Mouse (Mus musculus) MN1 (cell line): ENCODE results near the gene Olfr557.
A peak's percentile ranks its signal among the peaks of the same experiment; 100 is the strongest.

Experiments
- DNase-seq: peaks from one replicate; pipeline ENCODE4 v3.0.0-alpha.2; 2016; ENCODE audit warnings: low spot score

The Olfr557 gene

DNA sequence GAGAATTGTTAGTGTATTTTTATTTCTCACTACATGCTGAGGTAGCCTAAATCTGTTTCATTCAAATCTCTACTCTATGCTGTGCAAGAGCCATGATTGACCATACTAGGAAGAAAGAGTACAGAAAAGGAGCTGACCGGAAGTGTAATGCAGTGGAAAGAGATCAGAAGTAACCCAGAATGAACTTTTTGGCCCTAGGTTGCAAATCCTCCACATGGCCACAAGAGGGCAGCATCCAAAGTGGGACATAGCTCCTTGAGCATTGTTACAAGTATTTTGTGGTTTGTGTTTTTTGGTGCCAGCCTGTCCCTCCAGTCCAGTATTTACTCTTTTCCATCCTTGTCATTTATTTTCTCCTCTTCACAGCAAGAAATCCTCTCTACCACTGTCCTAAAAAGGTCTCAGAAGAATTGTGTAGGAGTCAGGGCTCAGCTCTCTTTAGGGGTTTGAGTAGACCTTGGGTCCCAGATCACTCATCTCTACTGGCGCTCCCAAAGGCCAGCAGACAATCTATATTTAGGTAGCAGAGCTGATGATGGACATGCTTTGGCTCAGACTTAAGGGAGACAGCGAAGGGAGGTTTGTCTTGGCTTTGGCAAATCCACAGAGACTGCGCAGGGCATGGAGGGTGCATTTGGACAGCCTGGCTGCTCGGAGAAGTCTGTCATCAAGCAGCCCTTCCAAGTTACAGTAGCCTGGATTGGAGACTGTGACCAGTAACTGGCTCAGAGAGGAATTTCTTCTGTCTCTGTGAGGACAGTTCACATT is at the start of gene Olfr557:
Gene Olfr557, plus strand, starts transcription at position 553 of the 768 bp plus-strand sequence.
- peak; percentile 62 for DNase-seq

DNA sequence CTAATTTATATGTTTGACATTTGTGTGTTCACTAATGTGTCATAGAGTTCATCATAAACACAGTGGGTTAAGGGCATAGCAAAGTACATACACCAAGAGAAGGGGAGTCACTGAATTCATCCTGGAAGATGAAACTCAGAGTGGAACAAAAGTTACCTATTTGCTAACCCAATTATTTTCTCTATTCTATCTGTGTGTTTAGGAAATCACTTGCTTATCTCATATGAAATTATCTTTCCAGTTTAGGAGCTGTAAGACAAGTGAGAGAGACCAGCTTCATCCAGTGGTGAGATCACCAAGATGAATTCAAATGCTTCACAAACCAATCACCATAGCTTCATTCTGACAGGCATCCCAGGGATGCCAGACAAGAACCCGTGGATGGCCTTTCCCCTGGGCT is 37.2 kb upstream of the Olfr557 start, which contains the start of gene Olfr555:
Gene Olfr555, plus strand, starts transcription at position 301 of the 400 bp plus-strand sequence.
- DNase-seq = no peak

GRCm38 (mm10) chr7:102664599-102664998 is 31.1 kb upstream of the Olfr557 start, which contains the start of gene Olfr556:
Gene Olfr556, plus strand, starts transcription at chr7:102664899.
- peak; percentile 75 for DNase-seq

GRCm38 (mm10) chr7:102665378-102665777 is 30.3 kb upstream of the Olfr557 start:
- peak; percentile 59 for DNase-seq

DNA sequence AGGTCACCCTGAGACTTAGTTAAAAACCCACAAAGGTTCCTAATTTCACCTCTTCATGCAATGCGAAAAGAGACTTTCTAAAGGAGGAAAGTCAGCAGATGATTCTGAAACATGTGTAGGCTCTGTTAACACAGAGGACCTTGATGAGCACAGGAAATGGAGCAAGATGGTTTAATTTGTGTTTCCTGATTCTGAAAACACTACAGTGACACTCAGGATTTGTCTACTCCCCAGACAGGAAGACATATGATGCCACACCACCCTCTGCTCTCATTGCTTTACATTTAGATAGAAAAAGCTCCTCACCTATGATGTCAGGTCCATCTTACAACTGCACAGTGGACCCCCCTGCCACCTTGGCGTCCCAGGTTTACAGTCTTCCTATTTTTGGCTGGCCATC is 19.5 kb upstream of the Olfr557 start:
- DNase-seq = no peak

DNA sequence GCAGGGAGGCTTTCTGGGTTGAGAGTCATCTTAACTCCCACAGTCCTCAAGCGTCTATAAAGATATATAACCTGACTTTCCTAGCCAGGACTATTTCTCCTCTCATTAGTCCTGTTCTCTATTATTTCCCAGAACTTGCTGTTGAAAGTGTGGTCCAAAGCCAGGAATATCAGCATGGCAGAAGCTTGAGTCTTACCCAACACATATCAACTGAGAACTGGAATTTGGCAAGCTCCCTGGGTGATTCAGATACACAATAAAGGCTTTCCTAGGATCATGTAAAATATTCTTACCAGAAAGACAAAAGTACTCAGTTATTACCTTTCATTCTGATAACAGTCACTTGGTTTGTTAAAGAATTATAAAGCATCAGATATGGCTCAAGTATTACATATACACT is 13.8 kb upstream of the Olfr557 start:
- DNase-seq = no peak

GRCm38 (mm10) chr7:102686944-102687501 is 8.7 kb upstream of the Olfr557 start, which contains the start of gene Trim68:
Gene Trim68, minus strand, starts transcription at chr7:102687327.
- DNase-seq = peak; percentile 90

- no peak for DNase-seq
Observed at GRCm38 (mm10) chr7:102698461-102698860, 2.8 kb downstream of the Olfr557 start.

- DNase-seq = no peak
Observed at GRCm38 (mm10) chr7:102701915-102702314, 6.2 kb downstream of the Olfr557 start, which contains the start of gene Olfr558. Gene Olfr558, plus strand, starts transcription at chr7:102702215.

GRCm38 (mm10) chr7:102718970-102719369 is 23.3 kb downstream of the Olfr557 start, which contains the start of gene Olfr33:
Gene Olfr33, minus strand, starts transcription at chr7:102719070.
- no peak for DNase-seq

DNA sequence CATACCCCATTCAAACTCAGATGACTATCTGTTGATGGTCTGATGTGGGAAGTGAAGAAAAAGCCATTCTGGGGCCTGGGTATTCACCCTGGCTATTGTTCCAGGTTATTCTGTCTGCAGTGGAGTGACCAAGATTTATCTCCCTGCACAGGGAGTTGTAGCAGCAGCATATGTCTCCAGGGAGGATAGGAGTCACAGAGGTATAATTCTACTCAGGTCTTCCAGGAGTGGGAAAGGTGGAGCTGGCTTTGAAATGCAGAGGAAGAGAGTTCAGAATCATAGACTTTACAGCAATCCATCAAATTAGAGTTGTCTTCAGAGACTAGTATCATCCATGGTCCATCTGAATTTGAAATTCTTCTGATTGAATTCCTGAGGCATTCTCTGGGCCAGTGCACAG is 31.7 kb downstream of the Olfr557 start, which contains the start of gene Olfr559:
Gene Olfr559, minus strand, starts transcription at position 101 of the 400 bp plus-strand sequence.
- no peak for DNase-seq

GRCm38 (mm10) chr7:102733793-102734192 is 38.1 kb downstream of the Olfr557 start:
- DNase-seq = no peak

DNA sequence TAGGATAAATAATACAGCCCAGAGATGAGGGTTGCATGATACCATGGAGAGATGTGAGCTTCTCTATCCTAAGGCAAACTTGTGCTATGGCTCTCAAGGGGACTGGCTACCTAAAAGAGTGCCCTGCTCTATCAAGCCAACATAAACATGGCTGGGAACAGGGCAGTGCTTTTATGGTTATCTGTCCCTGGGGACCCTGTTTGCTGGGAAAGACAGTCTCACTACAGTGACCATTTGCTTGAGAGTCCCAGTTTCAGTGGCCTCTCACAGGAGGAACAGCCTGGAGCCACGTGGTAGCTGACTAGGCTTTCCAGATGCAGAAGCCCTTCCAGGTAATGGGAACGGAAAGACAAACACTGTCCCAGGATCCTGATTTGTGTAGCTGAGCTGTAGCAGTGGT is 42.0 kb downstream of the Olfr557 start:
- DNase-seq = peak; percentile 53
